ENCODE assay signal across 14 mouse cellular contexts in genomic region chr7:140835758-140836087, GRCm38 (mm10). TPM values are rescaled to one million over a fixed set of nuclear protein-coding genes. Genes with fewer than 3 reads are reported as not detected.
DNase-seq lines count a peak whose midpoint lies in the region; ATAC-seq and TF ChIP-seq lines count a peak whose summit lies in the region.
"Had no signal": no experiment of that assay in that cellular context is flagged by ENCODE, and none has a peak within 500 bp of the region (broad histone marks: within the 10 kb centered on the region; RNA-seq: fewer than 3 reads in every experiment).

No protein-coding gene starts in this region.

- ATAC-seq in forebrain, embryonic 11.5 days (replicated peaks; ENCODE audit: low FRiP score) = no peak
- ATAC-seq in forebrain, embryonic 14.5 days = no peak
- peak; percentile 19; the same call in 1 of the 2 replicates for ATAC-seq in lung, embryonic 14.5 days (ENCODE audit: insufficient read depth)
- peak; percentile 34 for ATAC-seq in intestine, postnatal 0 days
- ATAC-seq in stomach, embryonic 14.5 days (ENCODE audit: insufficient number of reproducible peaks, insufficient read depth, low FRiP score, low read depth) = no peak
- ATAC-seq: hindbrain, postnatal 0 days had no signal

- H3K27me3 ChIP-seq in forebrain, embryonic 11.5 days (ENCODE audit: control insufficient read depth, insufficient read depth, low read length) = no peaks in the 10 kb centered on the region
- H3K27me3 ChIP-seq in forebrain, embryonic 14.5 days (replicated peaks; ENCODE audit: control insufficient read depth, insufficient read depth, low read length) = 0 out of 2 replicates have a peak, but pooled peaks cover under 1% of the 10 kb centered on the region
- H3K27me3 ChIP-seq in lung, embryonic 14.5 days (ENCODE audit: insufficient read depth, low read length) = no peaks in the 10 kb centered on the region
- no peaks in the 10 kb centered on the region for H3K27me3 ChIP-seq in intestine, postnatal 0 days (replicated peaks; ENCODE audit: control insufficient read depth, insufficient read depth, low read length)
- H3K27me3 ChIP-seq in stomach, embryonic 14.5 days (ENCODE audit: control insufficient read depth, insufficient read depth, low read length) = no peaks in the 10 kb centered on the region

- H3K4me3 ChIP-seq in forebrain, embryonic 11.5 days (ENCODE audit: low read depth, low read length) = no peak overlapping the region
- no peak overlapping the region for H3K4me3 ChIP-seq in forebrain, embryonic 14.5 days (ENCODE audit: low read depth, low read length)
- H3K4me3 ChIP-seq in lung, embryonic 14.5 days (ENCODE audit: low read depth, low read length) = no peak overlapping the region
- no peak overlapping the region for H3K4me3 ChIP-seq in intestine, postnatal 0 days (ENCODE audit: low read depth, low read length)
- no peak overlapping the region; the same call in 1 of the 2 replicates for H3K4me3 ChIP-seq in stomach, embryonic 14.5 days (ENCODE audit: low read depth, low read length)
- H3K4me3 ChIP-seq: limb, embryonic 13.5 days; midbrain, embryonic 10.5 days had no signal

- peak; percentile 45 for DNase-seq in forebrain, embryonic 11.5 days (ENCODE audit: low spot score)
- DNase-seq in forebrain, embryonic 14.5 days (ENCODE audit: low spot score) = no peak
- DNase-seq in lung, embryonic 14.5 days = no peak
- no peak for DNase-seq in lung, postnatal 25 days (ENCODE audit: low spot score)
- DNase-seq in spleen, adult 12 weeks (ENCODE audit: low spot score) = no peak
- DNase-seq in frontal cortex, postnatal 10 days (ENCODE audit: low spot score in 2 of 2) = no peak
- DNase-seq: heart, adult 18-20 months had no signal

- no peaks in the 10 kb centered on the region for H3K36me3 ChIP-seq in forebrain, embryonic 11.5 days (ENCODE audit: control insufficient read depth, insufficient read depth, low read length)
- no peaks in the 10 kb centered on the region for H3K36me3 ChIP-seq in forebrain, embryonic 14.5 days (ENCODE audit: control insufficient read depth, insufficient read depth, low read length)
- no peaks in the 10 kb centered on the region for H3K36me3 ChIP-seq in lung, embryonic 14.5 days (ENCODE audit: insufficient read depth)
- no peaks in the 10 kb centered on the region for H3K36me3 ChIP-seq in intestine, postnatal 0 days (ENCODE audit: control insufficient read depth, insufficient read depth)
- H3K36me3 ChIP-seq in stomach, embryonic 14.5 days (ENCODE audit: control insufficient read depth, insufficient read depth, low read length) = no peaks in the 10 kb centered on the region
- H3K36me3 ChIP-seq: limb, embryonic 13.5 days; midbrain, embryonic 10.5 days had no signal

- no peaks in the 10 kb centered on the region for H3K9me3 ChIP-seq in forebrain, embryonic 11.5 days (ENCODE audit: control insufficient read depth, low read length)
- no peaks in the 10 kb centered on the region for H3K9me3 ChIP-seq in forebrain, embryonic 14.5 days (replicated peaks; ENCODE audit: control insufficient read depth, low read length)
- no peaks in the 10 kb centered on the region for H3K9me3 ChIP-seq in lung, embryonic 14.5 days (ENCODE audit: low read depth, low read length)
- H3K9me3 ChIP-seq in intestine, postnatal 0 days (ENCODE audit: control insufficient read depth) = no peaks in the 10 kb centered on the region
- H3K9me3 ChIP-seq in stomach, embryonic 14.5 days (ENCODE audit: control insufficient read depth, low read depth, low read length) = no peaks in the 10 kb centered on the region
- H3K9me3 ChIP-seq: limb, embryonic 13.5 days; midbrain, embryonic 10.5 days had no signal

- H3K9ac ChIP-seq in forebrain, embryonic 11.5 days (ENCODE audit: low read length) = no peak overlapping the region
- no peak overlapping the region for H3K9ac ChIP-seq in forebrain, embryonic 14.5 days (ENCODE audit: low read length)
- H3K9ac ChIP-seq in lung, embryonic 14.5 days = no peak overlapping the region
- no peak overlapping the region for H3K9ac ChIP-seq in intestine, postnatal 0 days (ENCODE audit: low read depth, low read length)
- no peak overlapping the region for H3K9ac ChIP-seq in stomach, embryonic 14.5 days (replicated peaks; ENCODE audit: low read depth, low read length)

- H3K27ac ChIP-seq in forebrain, embryonic 11.5 days (ENCODE audit: low read depth, low read length) = no peak overlapping the region
- no peak overlapping the region for H3K27ac ChIP-seq in forebrain, embryonic 14.5 days (ENCODE audit: low read depth, low read length)
- no peak overlapping the region for H3K27ac ChIP-seq in lung, embryonic 14.5 days (ENCODE audit: low read depth)
- H3K27ac ChIP-seq in intestine, postnatal 0 days (ENCODE audit: low read depth, low read length) = no peak overlapping the region
- no peak overlapping the region for H3K27ac ChIP-seq in stomach, embryonic 14.5 days (ENCODE audit: low read length)
- H3K27ac ChIP-seq: hindbrain, postnatal 0 days; limb, embryonic 13.5 days; midbrain, embryonic 10.5 days had no signal

- H3K4me2 ChIP-seq in forebrain, embryonic 11.5 days (ENCODE audit: low read depth, low read length, severe bottlenecking) = no peak overlapping the region
- no peak overlapping the region for H3K4me2 ChIP-seq in forebrain, embryonic 14.5 days (ENCODE audit: low read length)
- no peak overlapping the region; the same call in 1 of the 2 replicates for H3K4me2 ChIP-seq in lung, embryonic 14.5 days
- H3K4me2 ChIP-seq in intestine, postnatal 0 days (replicated peaks; ENCODE audit: low read depth) = peak overlapping the region; percentile 51
- H3K4me2 ChIP-seq in stomach, embryonic 14.5 days (replicated peaks; ENCODE audit: low read depth, low read length) = peak overlapping the region; percentile 2; the same call in 1 of the 2 replicates
- H3K4me2 ChIP-seq: limb, embryonic 13.5 days had no signal

- no peak for TF ChIP-seq CTCF in lung, embryonic 14.5 days (IDR thresholded peaks at IDR 0.05; ENCODE audit: low read depth)
- 0 out of 2 replicates have a peak, but pooled peaks have one; percentile 14 for TF ChIP-seq CTCF in intestine, postnatal 0 days (IDR thresholded peaks at IDR 0.05; ENCODE audit: low read depth)

- no peaks in the 10 kb centered on the region; the same call in 1 of the 2 replicates for H3K4me1 ChIP-seq in forebrain, embryonic 11.5 days (replicated peaks; ENCODE audit: control insufficient read depth, insufficient read depth, low read length)
- H3K4me1 ChIP-seq in forebrain, embryonic 14.5 days (ENCODE audit: control insufficient read depth, insufficient read depth, low read length) = no peaks in the 10 kb centered on the region
- H3K4me1 ChIP-seq in lung, embryonic 14.5 days (ENCODE audit: insufficient read depth) = no peaks in the 10 kb centered on the region
- 0 out of 2 replicates have a peak, but pooled peaks cover 3% of the 10 kb centered on the region for H3K4me1 ChIP-seq in intestine, postnatal 0 days (replicated peaks; ENCODE audit: control insufficient read depth, insufficient read depth, low read length)
- no peaks in the 10 kb centered on the region for H3K4me1 ChIP-seq in stomach, embryonic 14.5 days (ENCODE audit: control insufficient read depth, insufficient read depth, low read length)
- H3K4me1 ChIP-seq: limb, embryonic 13.5 days had no signal

- 85% methylated on average over 2 of the region's 2 CpGs for WGBS in forebrain, embryonic 11.5 days
- 82% methylated on average over 2 of the region's 2 CpGs for WGBS in forebrain, embryonic 14.5 days
- WGBS in lung, embryonic 14.5 days = 59% methylated on average over 2 of the region's 2 CpGs
- WGBS in intestine, postnatal 0 days = 37% methylated on average over 2 of the region's 2 CpGs
- WGBS in stomach, embryonic 14.5 days = 68% methylated on average over 2 of the region's 2 CpGs

RNA-seq across cellular contexts. Expression of gene Urah, which starts 0.9 kb away (rescaled TPM):
- polyA plus RNA-seq in forebrain, embryonic 11.5 days (2014; fragmentation: Nextera tagmentation; extraction: Ambion mirVana) = 0.48 TPM in 1 of 2 replicates, not detected in the other
- polyA plus RNA-seq in forebrain, embryonic 14.5 days (2014; fragmentation: Nextera tagmentation; extraction: Ambion mirVana) = 0.41 TPM in 1 of 2 replicates, not detected in the other
- 2.2 and 3.2 TPM in 2 replicates for polyA plus RNA-seq in lung, embryonic 14.5 days (2014; fragmentation: Nextera tagmentation; extraction: Ambion mirVana)
- polyA plus RNA-seq in intestine, postnatal 0 days (2015; fragmentation: Nextera tagmentation; extraction: Ambion mirVana) = 52.2 and 55.3 TPM in 2 replicates
- polyA plus RNA-seq in stomach, embryonic 14.5 days (2014; fragmentation: Nextera tagmentation; extraction: Ambion mirVana) = 14.2 and 18.7 TPM in 2 replicates

RNA-seq across cellular contexts. Expression of gene Scgb1c1, which starts 9.6 kb away (rescaled TPM):
- polyA plus RNA-seq in forebrain, embryonic 11.5 days (2014; fragmentation: Nextera tagmentation; extraction: Ambion mirVana) = not detected in 2 replicates
- polyA plus RNA-seq in forebrain, embryonic 14.5 days (2014; fragmentation: Nextera tagmentation; extraction: Ambion mirVana) = not detected in 2 replicates
- not detected in 2 replicates for polyA plus RNA-seq in lung, embryonic 14.5 days (2014; fragmentation: Nextera tagmentation; extraction: Ambion mirVana)
- polyA plus RNA-seq in intestine, postnatal 0 days (2015; fragmentation: Nextera tagmentation; extraction: Ambion mirVana) = not detected in 2 replicates
- not detected in 2 replicates for polyA plus RNA-seq in stomach, embryonic 14.5 days (2014; fragmentation: Nextera tagmentation; extraction: Ambion mirVana)
- polyA plus RNA-seq: hindbrain, postnatal 0 days; limb, embryonic 13.5 days; midbrain, embryonic 10.5 days had no signal

RNA-seq across cellular contexts. Expression of gene Odf3, which starts 11.9 kb away (rescaled TPM):
- not detected in 2 replicates for polyA plus RNA-seq in forebrain, embryonic 11.5 days (2014; fragmentation: Nextera tagmentation; extraction: Ambion mirVana)
- not detected in 2 replicates for polyA plus RNA-seq in forebrain, embryonic 14.5 days (2014; fragmentation: Nextera tagmentation; extraction: Ambion mirVana)
- 0.18 TPM in 1 of 2 replicates, not detected in the other for polyA plus RNA-seq in lung, embryonic 14.5 days (2014; fragmentation: Nextera tagmentation; extraction: Ambion mirVana)
- polyA plus RNA-seq in intestine, postnatal 0 days (2015; fragmentation: Nextera tagmentation; extraction: Ambion mirVana) = not detected in 2 replicates
- not detected in 2 replicates for polyA plus RNA-seq in stomach, embryonic 14.5 days (2014; fragmentation: Nextera tagmentation; extraction: Ambion mirVana)
- polyA plus RNA-seq: heart, embryonic 16.5 days; limb, embryonic 13.5 days; midbrain, embryonic 10.5 days; spleen, adult 2 months had no signal

RNA-seq across cellular contexts. Expression of gene Zfp941, which starts 13.7 kb away (rescaled TPM):
- polyA plus RNA-seq in forebrain, embryonic 11.5 days (2014; fragmentation: Nextera tagmentation; extraction: Ambion mirVana) = 4.6 and 5.2 TPM in 2 replicates
- polyA plus RNA-seq in forebrain, embryonic 14.5 days (2014; fragmentation: Nextera tagmentation; extraction: Ambion mirVana) = 12.3 and 13.6 TPM in 2 replicates
- 0.77 and 0.83 TPM in 2 replicates for polyA plus RNA-seq in lung, embryonic 14.5 days (2014; fragmentation: Nextera tagmentation; extraction: Ambion mirVana)
- 0.59 and 0.76 TPM in 2 replicates for polyA plus RNA-seq in intestine, postnatal 0 days (2015; fragmentation: Nextera tagmentation; extraction: Ambion mirVana)
- 2.7 and 3.0 TPM in 2 replicates for polyA plus RNA-seq in stomach, embryonic 14.5 days (2014; fragmentation: Nextera tagmentation; extraction: Ambion mirVana)
- polyA plus RNA-seq: spleen, adult 2 months had no signal

RNA-seq across cellular contexts. Expression of gene Gm45785, which starts 20.4 kb away (rescaled TPM):
- polyA plus RNA-seq in forebrain, embryonic 11.5 days (2014; fragmentation: Nextera tagmentation; extraction: Ambion mirVana) = not detected in 2 replicates
- not detected in 2 replicates for polyA plus RNA-seq in forebrain, embryonic 14.5 days (2014; fragmentation: Nextera tagmentation; extraction: Ambion mirVana)
- polyA plus RNA-seq in lung, embryonic 14.5 days (2014; fragmentation: Nextera tagmentation; extraction: Ambion mirVana) = not detected in 2 replicates
- polyA plus RNA-seq in intestine, postnatal 0 days (2015; fragmentation: Nextera tagmentation; extraction: Ambion mirVana) = not detected in 2 replicates
- not detected in 2 replicates for polyA plus RNA-seq in stomach, embryonic 14.5 days (2014; fragmentation: Nextera tagmentation; extraction: Ambion mirVana)
- polyA plus RNA-seq: heart, embryonic 16.5 days; hindbrain, postnatal 0 days; limb, embryonic 13.5 days; midbrain, embryonic 10.5 days; spleen, adult 2 months had no signal

Comparison
In these comparisons a context has a peak if more than half of its experiments do, and no peak if none do; other contexts are left out.
1. ATAC-seq: peak in lung, embryonic 14.5 days (single experiment) and intestine, postnatal 0 days (single experiment); none in forebrain, embryonic 11.5 days (single experiment), forebrain, embryonic 14.5 days (single experiment) and stomach, embryonic 14.5 days (single experiment).
2. H3K4me2 ChIP-seq: peak in intestine, postnatal 0 days (single experiment) and stomach, embryonic 14.5 days (single experiment); none in forebrain, embryonic 11.5 days (single experiment), forebrain, embryonic 14.5 days (single experiment) and lung, embryonic 14.5 days (single experiment).